Mouse (Mus musculus) E14TG2a.4 (cell line): ENCODE results near the gene Lrrc15.

Source experiments
- H3K27me3 ChIP-seq: 2 replicates; pipeline ENCODE4 v1.6.1; 2014; ENCODE audit warnings: low read length, control low read depth; ENCODE audit not compliant: insufficient read depth
- H3K36me3 ChIP-seq: 2 replicates; pipeline ENCODE4 v1.6.1; 2014; ENCODE audit warnings: low read length, control low read depth; ENCODE audit not compliant: insufficient read depth
- H3K4me1 ChIP-seq: replicated peaks from 2 replicates; pipeline ENCODE4 v1.6.1; 2014; ENCODE audit warnings: low read depth, low read length, control low read depth
- H3K4me3 ChIP-seq: replicated peaks from 2 replicates; pipeline ENCODE4 v1.5.1; 2014; ENCODE audit warnings: mild to moderate bottlenecking, low read length
- H3K9me3 ChIP-seq: 2 replicates; pipeline ENCODE4 v1.6.1; 2014; ENCODE audit warnings: low read length, control low read depth
- CTCF ChIP-seq: conservative IDR thresholded peaks from 2 replicates; pipeline ENCODE4 v1.5.1; 2014; ENCODE audit warnings: low read length
- NANOG ChIP-seq: IDR thresholded peaks from 2 replicates; pipeline ENCODE4 v1.6.1; 2014; ENCODE audit warnings: borderline replicate concordance, low read length, mixed read lengths
- POU5F1 ChIP-seq: IDR thresholded peaks from 2 replicates; pipeline ENCODE4 v1.6.1; 2014; ENCODE audit warnings: low read length, borderline replicate concordance

The Lrrc15 gene

DNA sequence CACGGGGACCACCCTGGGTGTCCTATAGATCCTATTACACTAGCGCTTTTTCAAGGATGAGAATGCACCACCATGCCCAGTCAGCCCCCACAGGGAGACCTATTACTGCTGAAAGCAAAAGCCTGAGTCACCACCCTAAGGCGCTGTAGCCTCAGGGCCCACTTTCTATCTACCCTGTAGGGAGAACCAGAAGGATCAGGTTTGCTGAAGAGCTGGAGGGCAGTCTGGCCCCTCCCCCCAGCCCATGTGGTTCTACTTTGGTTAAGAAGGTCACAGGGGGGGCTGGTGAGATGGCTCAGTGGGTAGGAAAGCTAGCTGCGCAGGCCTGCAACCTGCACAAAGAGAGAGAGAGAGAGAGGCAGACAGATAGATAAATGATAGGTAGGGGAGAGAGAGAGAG, 2.6 kb upstream of the Lrrc15 start:
- TF ChIP-seq NANOG = no peak
- no peak for TF ChIP-seq POU5F1
- no peak for TF ChIP-seq CTCF
- no peaks in the 10 kb centered on the region for H3K36me3 ChIP-seq
- H3K27me3 ChIP-seq = peaks cover 60% of the 10 kb centered on the region
- H3K4me1 ChIP-seq = peaks cover 58% of the 10 kb centered on the region
- H3K9me3 ChIP-seq = no peaks in the 10 kb centered on the region
- no peak overlapping the region for H3K4me3 ChIP-seq

DNA sequence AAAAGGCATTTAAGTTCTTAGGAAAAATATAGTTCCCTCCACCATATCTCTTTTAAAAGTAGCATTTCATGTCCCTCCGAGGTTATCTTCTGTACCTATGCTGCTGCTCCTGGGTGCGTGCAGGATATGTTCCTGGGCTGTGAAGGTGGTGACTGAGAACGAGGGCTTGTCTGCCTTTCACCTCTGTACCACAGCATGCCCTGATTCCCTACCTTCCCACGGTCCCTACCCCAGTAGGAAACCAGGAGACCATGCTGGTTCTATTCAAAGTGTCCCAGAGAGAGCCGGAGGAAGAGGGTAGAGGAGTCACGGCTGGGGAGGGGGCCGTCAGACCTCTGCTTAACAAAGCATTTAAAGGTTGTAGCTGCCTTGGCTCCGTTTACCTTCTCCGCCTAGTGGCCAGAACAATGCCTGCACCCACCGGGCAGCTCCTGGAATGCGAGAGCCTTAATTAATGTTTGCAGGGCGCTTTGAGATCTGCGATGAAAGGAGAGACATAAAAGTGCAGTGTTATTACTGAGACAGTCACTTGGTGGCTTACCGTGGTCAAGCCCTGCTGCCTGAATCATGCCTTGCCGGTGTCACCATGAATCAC, 784 bp upstream of the Lrrc15 start:
- peak overlapping the region; percentile 64 for H3K4me3 ChIP-seq
- H3K27me3 ChIP-seq = peaks cover 51% of the 10 kb centered on the region
- no peaks in the 10 kb centered on the region for H3K9me3 ChIP-seq
- peaks cover 76% of the 10 kb centered on the region for H3K4me1 ChIP-seq
- no peaks in the 10 kb centered on the region for H3K36me3 ChIP-seq
- TF ChIP-seq POU5F1 (no peak), CTCF (peak; percentile 90)

DNA sequence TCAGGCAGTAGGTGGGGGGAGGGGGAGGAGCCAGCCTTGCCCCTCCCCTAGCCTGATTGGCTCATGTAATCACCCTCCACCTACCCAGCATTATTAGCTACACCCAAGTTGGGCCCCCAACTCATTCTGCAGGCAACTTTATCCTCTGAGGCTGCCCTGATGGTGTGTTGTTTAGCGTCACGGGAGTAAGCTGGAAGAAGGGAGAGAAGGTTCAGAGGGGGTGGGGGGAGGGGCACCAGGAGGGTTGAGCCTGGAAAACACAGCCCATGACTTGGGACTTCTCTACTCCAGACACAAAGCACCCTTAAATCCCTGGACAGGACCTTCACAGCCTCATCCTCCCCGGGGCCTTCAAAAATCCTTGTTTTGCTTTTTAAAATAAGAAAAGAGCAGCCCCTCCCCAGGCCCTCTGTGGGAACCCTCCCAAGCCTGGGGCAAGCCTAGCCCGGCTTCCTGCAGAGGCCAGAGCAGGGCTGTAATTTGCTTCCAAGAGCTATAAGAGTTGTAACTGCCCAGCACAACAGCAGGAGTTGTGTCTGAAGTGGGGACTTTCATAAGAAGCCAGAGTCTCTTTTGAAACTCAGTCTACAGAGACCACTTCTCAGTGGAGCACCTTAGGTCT, 2.3 kb downstream of the Lrrc15 start:
- H3K36me3 ChIP-seq = no peaks in the 10 kb centered on the region
- H3K4me3 ChIP-seq = peak overlapping the region; percentile 53
- no peak for TF ChIP-seq NANOG
- no peak for TF ChIP-seq POU5F1
- TF ChIP-seq CTCF = no peak
- H3K27me3 ChIP-seq = peaks cover 31% of the 10 kb centered on the region
- peaks cover 86% of the 10 kb centered on the region for H3K4me1 ChIP-seq
- H3K9me3 ChIP-seq = no peaks in the 10 kb centered on the region

- Histone ChIP-seq H3K27me3 (peaks cover 18% of the 10 kb centered on the region), H3K9me3 (no peaks in the 10 kb centered on the region), H3K36me3 (peaks cover 8% of the 10 kb centered on the region; the same call in 1 of the 2 replicates), H3K4me1 (peaks cover 70% of the 10 kb centered on the region), H3K4me3 (no peak overlapping the region)
- TF ChIP-seq CTCF = no peak
- TF ChIP-seq POU5F1 = no peak
- no peak for TF ChIP-seq NANOG
Observed at GRCm38 (mm10) chr16:30278406-30278805, 4.7 kb downstream of the Lrrc15 start.

DNA sequence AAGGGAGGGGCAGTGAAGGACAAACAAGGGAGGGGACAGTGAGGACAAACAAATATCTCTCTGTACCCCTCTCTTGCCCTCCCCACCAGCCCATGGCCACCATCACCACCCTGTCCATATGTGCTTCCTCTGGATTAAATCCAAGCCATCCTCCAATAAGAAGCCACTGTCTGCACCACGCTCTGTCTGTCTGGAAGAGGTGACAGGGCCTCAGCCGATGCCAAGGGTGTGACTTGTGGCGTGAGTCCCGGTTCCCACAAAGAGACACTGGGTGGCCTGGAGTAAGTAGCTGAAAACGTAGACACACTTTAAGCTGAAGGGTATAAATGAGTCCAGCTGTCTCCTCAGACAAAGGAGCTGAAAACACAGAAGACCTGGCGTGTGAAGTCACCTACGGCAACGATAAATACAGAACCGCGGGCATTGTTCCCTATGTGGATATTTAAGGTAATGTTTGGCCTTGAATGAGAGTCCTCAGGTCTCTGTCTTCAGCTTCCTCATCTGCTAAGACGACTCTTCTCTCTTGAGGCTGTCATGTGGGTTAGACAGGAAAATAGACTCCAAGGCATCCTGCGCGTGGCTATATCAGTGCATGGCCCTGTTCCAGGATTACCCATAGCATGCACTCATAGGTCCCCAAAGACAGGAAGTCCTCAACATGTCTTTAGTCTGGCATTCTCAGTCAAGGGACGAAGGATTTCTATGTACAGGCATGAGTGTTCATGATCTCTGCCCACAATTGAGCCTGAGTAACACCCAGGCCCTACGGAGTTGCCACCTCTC, 7.3 kb downstream of the Lrrc15 start:
- H3K4me1 ChIP-seq = peaks cover 44% of the 10 kb centered on the region
- no peaks in the 10 kb centered on the region for H3K9me3 ChIP-seq
- no peaks in the 10 kb centered on the region for H3K27me3 ChIP-seq
- H3K36me3 ChIP-seq = peaks cover 12% of the 10 kb centered on the region; the same call in 1 of the 2 replicates
- H3K4me3 ChIP-seq = no peak overlapping the region
- no peak for TF ChIP-seq POU5F1
- no peak for TF ChIP-seq NANOG
- TF ChIP-seq CTCF = no peak

GRCm38 (mm10) chr16:30273065-30273464, 10.0 kb downstream of the Lrrc15 start:
- Histone ChIP-seq H3K4me3 (no peak overlapping the region), H3K27me3 (0 out of 2 replicates have a peak, but pooled peaks cover 4% of the 10 kb centered on the region), H3K36me3 (peaks cover 12% of the 10 kb centered on the region; the same call in 1 of the 2 replicates), H3K4me1 (peaks cover 18% of the 10 kb centered on the region), H3K9me3 (no peaks in the 10 kb centered on the region)
- no peak for TF ChIP-seq NANOG
- TF ChIP-seq CTCF = no peak
- no peak for TF ChIP-seq POU5F1

DNA sequence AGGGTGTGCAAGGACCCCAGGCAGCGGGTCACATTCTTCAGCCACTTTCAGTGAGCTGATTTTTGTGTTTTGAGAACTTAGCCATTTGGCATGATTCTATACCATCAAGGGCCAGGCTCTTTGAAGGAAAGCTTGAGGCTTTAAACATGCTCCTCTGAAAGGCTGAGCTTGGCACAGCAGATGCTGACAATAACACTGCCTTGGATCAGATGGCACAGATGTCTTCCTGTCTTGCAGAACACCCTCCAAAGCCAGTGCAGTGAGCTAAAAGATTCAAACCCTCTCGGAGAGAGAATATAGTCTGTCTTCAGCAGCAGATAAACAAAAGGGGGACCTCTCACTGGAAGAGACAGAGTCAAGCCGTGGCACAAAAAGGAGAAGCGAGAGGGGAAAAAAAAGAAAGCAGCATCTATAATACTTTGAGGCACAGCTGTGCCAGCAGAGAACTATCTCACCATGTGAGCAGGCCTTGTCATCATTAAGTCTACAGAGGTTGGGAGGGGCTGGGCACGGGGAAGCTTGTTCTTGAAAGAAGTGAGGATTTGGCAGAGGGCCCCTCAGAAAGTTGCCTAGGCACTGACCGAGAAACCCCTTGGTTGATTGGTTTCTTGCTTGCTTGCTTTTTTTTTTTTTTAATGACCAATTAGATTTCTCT, 11.0 kb downstream of the Lrrc15 start:
- Histone ChIP-seq H3K9me3 (no peaks in the 10 kb centered on the region), H3K4me1 (peaks cover 9% of the 10 kb centered on the region), H3K27me3 (0 out of 2 replicates have a peak, but pooled peaks cover 4% of the 10 kb centered on the region), H3K4me3 (no peak overlapping the region), H3K36me3 (peaks cover 12% of the 10 kb centered on the region; the same call in 1 of the 2 replicates)
- TF ChIP-seq CTCF (no peak), NANOG (no peak), POU5F1 (no peak)

GRCm38 (mm10) chr16:30271223-30271761, 11.8 kb downstream of the Lrrc15 start:
- H3K27me3 ChIP-seq = 0 out of 2 replicates have a peak, but pooled peaks cover 4% of the 10 kb centered on the region
- peaks cover 11% of the 10 kb centered on the region for H3K4me1 ChIP-seq
- TF ChIP-seq NANOG = no peak
- H3K4me3 ChIP-seq = no peak overlapping the region
- H3K9me3 ChIP-seq = no peaks in the 10 kb centered on the region
- peaks cover 12% of the 10 kb centered on the region; the same call in 1 of the 2 replicates for H3K36me3 ChIP-seq
